Mouse (Mus musculus): ENCODE data around the gene Cdrt4.

DNA sequence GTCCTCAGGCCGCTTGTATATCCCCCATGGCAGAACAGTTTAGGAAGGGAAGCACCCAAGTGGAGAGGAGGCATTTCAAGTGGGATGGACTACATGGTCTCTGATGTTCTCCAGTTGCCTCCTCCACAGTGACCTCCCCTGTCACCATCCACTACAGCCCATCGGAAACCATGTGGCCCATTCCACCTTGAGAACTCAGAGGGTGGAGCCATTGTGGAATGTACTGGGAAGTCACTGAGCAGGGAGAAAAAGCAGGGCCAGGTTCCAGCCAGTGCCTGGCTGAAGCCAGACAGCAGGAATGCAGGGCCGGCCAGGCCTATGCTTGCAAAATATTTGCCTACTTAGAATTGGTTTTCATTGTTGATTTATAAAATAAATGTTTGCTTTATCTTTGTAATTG, 3.8 kb downstream of the Cdrt4 start:
- TF ChIP-seq EP300 (optimal IDR thresholded peaks at IDR 0.05): no peak
- TF ChIP-seq CTCF (IDR thresholded peaks at IDR 0.05; ENCODE audit: low read depth): no peak
